Mouse (Mus musculus) ES-E14 (cell line): ENCODE data around the gene Shisa9.

Experiments used
- ZC3H11A ChIP-seq: IDR thresholded peaks from 2 replicates; pipeline ENCODE4 v1.6.1; 2012; ENCODE audit warnings: low read depth, mild to moderate bottlenecking, inconsistent platforms, low read length, borderline replicate concordance
- ZNF384 ChIP-seq: IDR thresholded peaks from 2 replicates; pipeline ENCODE4 v1.6.1; 2012; ENCODE audit warnings: low read depth, low read length, inconsistent platforms

GRCm38 (mm10) chr16:11973707-11974106 is 10.2 kb upstream of the Shisa9 start:
- TF ChIP-seq ZNF384 (no peak), ZC3H11A (no peak)
